Mouse (Mus musculus): ENCODE measurements around the gene Gprin1.

DNA sequence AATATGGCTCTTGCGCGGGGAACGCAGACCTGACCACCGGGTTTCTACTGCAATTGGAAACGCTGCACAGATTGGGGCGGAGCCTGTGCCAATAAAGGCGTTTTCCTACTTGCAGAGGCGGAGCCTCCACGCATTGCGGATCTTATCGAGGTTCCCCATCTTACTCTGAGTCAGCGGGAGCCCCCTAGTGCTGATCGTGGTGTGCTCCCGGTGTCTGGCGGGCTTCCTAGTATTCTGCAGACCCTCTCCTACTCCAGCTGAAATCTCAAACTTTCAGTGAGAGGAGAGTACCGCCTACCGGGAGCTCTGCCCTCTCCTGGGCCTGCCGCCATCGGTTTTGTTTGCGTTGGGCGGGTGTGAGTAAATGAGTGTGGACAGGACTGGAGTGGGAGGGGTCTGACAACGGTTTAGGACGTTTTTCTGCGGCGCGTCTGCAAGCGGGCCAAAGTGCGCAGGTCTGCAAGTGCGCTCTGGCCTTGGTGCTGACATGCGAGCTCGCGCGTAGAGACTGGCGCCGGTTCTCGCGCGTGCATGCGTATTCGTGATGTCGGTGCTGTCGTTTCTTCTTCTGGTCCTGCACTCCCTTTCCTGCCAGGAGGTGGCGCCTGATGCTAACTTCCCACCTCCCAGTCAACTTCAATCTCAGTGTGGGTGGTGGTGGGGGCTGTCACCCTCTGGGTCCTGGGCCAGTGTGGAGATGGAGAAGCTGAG, 8.5 kb upstream of the Gprin1 start:
- TF ChIP-seq CTCF (IDR thresholded peaks at IDR 0.05 in 2 of 3, conservative IDR thresholded peaks at IDR 0.05 in 1 of 3; ENCODE audit: control insufficient read depth in 1 of 3, insufficient read depth in 1 of 3, low read depth in 2 of 3, low read length in 3 of 3, poor library complexity in 1 of 3, severe bottlenecking in 1 of 3), result peak in 2 of 3 experiments; percentile 3 to 14; a peak in 1 of 6 replicates
- no peak for TF ChIP-seq RAD21 (IDR thresholded peaks at IDR 0.05; ENCODE audit: low read depth, low read length)
- TF ChIP-seq MAFK (IDR thresholded peaks at IDR 0.05; ENCODE audit: borderline replicate concordance, low read depth, low read length), result no peak
- TF ChIP-seq ELF1 (IDR thresholded peaks at IDR 0.05; ENCODE audit: low read depth, low read length), result no peak
- no peak for TF ChIP-seq ETS1 (IDR thresholded peaks at IDR 0.05; ENCODE audit: low read depth, low read length)
